Mouse (Mus musculus) stomach, embryonic 14.5 days (tissue): ENCODE measurements around the gene 4930412O13Rik. TPM values are rescaled to one million over a fixed set of nuclear protein-coding genes. Genes with fewer than 3 reads are reported as not detected.

Experiments used
- ATAC-seq: fragments of 200-750 bp; cut with Nextera tagmentation; 2 replicates; pipeline ENCODE4 v1.8.0; 2017; ENCODE audit warnings: low read depth, moderate TSS enrichment; ENCODE audit not compliant: insufficient number of reproducible peaks, insufficient read depth, low FRiP score
- H3K27ac ChIP-seq: fragments of 300-500 bp; sonication (generic); 2 replicates; pipeline ENCODE4 v1.5.1; 2014; ENCODE audit warnings: mild to moderate bottlenecking, low read length, moderate library complexity, mixed read lengths
- H3K27me3 ChIP-seq: fragments of 300-500 bp; sonication (generic); 2 replicates; pipeline ENCODE4 v1.6.1; 2014; ENCODE audit warnings: low read length, control low read depth, mixed read lengths; ENCODE audit not compliant: control insufficient read depth, insufficient read depth
- H3K36me3 ChIP-seq: fragments of 300-500 bp; sonication (generic); 2 replicates; pipeline ENCODE4 v1.6.1; 2014; ENCODE audit warnings: mild to moderate bottlenecking, control low read depth, low read length, moderate library complexity, mixed read lengths; ENCODE audit not compliant: control insufficient read depth, insufficient read depth
- H3K4me1 ChIP-seq: fragments of 300-500 bp; sonication (generic); 2 replicates; pipeline ENCODE4 v1.6.1; 2014; ENCODE audit warnings: low read length, control low read depth, mixed read lengths; ENCODE audit not compliant: control insufficient read depth, insufficient read depth
- H3K4me2 ChIP-seq: fragments of 300-500 bp; sonication (generic); replicated peaks from 2 replicates; pipeline ENCODE4 v1.6.1; 2014; ENCODE audit warnings: low read depth, low read length, control low read depth
- H3K4me3 ChIP-seq: fragments of 300-500 bp; sonication (generic); 2 replicates; pipeline ENCODE4 v1.5.1; 2014; ENCODE audit warnings: low read depth, low read length, control low read depth
- H3K9ac ChIP-seq: fragments of 300-500 bp; sonication (generic); replicated peaks from 2 replicates; pipeline ENCODE4 v1.6.1; 2014; ENCODE audit warnings: low read depth, mild to moderate bottlenecking, control low read depth, low read length, moderate library complexity, mixed read lengths
- H3K9me3 ChIP-seq: fragments of 300-500 bp; sonication (generic); 2 replicates; pipeline ENCODE4 v1.6.1; 2016; ENCODE audit warnings: low read depth, low read length, control low read depth; ENCODE audit not compliant: control insufficient read depth
- WGBS: fragments of 180-500 bp; shearing (Covaris S2); extraction: QIAGEN DNeasy Blood & Tissue Kit; methylation state at CpG from one replicate; pipeline ENCODE4 v1.1.7; 2014; 5-methylcytosine and 5-hydroxymethylcytosine counted together
- polyA plus RNA-seq: library from polyadenylated mRNA; unstranded; fragments of >200 nt; fragmentation: Nextera tagmentation; extraction: Ambion mirVana; gene quantifications from 2 replicates; pipeline ENCODE4 v1.2.1, GENCODE M21; 2014

The 4930412O13Rik gene
- polyA plus RNA-seq = not detected in 2 replicates

GRCm38 (mm10) chr2:9881051-9881591 is at the start of gene 4930412O13Rik:
Gene 4930412O13Rik (plus strand): TSS chr2:9881252.
- WGBS = 1% methylated on average over 34 of the region's 35 CpGs
- no peaks in the 10 kb centered on the region for H3K36me3 ChIP-seq
- H3K27me3 ChIP-seq = peaks cover 30% of the 10 kb centered on the region
- H3K9me3 ChIP-seq = no peaks in the 10 kb centered on the region
- peak within 1 kb of the TSS; percentile 40 for H3K4me2 ChIP-seq
- H3K4me1 ChIP-seq = peaks cover 11% of the 10 kb centered on the region; the same call in 1 of the 2 replicates
- H3K27ac ChIP-seq = no peak within 1 kb of the TSS
- no peak for ATAC-seq
- no peak within 1 kb of the TSS for H3K9ac ChIP-seq
- peak within 1 kb of the TSS; percentile 23 for H3K4me3 ChIP-seq

GRCm38 (mm10) chr2:9833712-9834111 is 47.3 kb upstream of the 4930412O13Rik start:
- 68% methylated on average over 7 of the region's 7 CpGs for WGBS
- Histone ChIP-seq H3K4me3 (no peak overlapping the region), H3K27me3 (no peaks in the 10 kb centered on the region), H3K4me2 (no peak overlapping the region), H3K27ac (no peak overlapping the region), H3K4me1 (no peaks in the 10 kb centered on the region), H3K9ac (no peak overlapping the region), H3K9me3 (no peaks in the 10 kb centered on the region), H3K36me3 (no peaks in the 10 kb centered on the region)
- ATAC-seq = no peak

- H3K27me3 ChIP-seq = no peaks in the 10 kb centered on the region
- H3K36me3 ChIP-seq = no peaks in the 10 kb centered on the region
- H3K4me1 ChIP-seq = no peaks in the 10 kb centered on the region
- no peak overlapping the region for H3K9ac ChIP-seq
- no peak overlapping the region for H3K4me2 ChIP-seq
- H3K9me3 ChIP-seq = no peaks in the 10 kb centered on the region
- no peak overlapping the region for H3K27ac ChIP-seq
- 49% methylated on average over 7 of the region's 7 CpGs for WGBS
- no peak for ATAC-seq
- H3K4me3 ChIP-seq = no peak overlapping the region
Observed at GRCm38 (mm10) chr2:9835195-9835594, 45.9 kb upstream of the 4930412O13Rik start.

GRCm38 (mm10) chr2:9852851-9853576 is 28.0 kb upstream of the 4930412O13Rik start:
- peak; percentile 33; the same call in 1 of the 2 replicates for ATAC-seq
- Histone ChIP-seq H3K27me3 (no peaks in the 10 kb centered on the region), H3K36me3 (no peaks in the 10 kb centered on the region), H3K27ac (no peak overlapping the region), H3K4me1 (no peaks in the 10 kb centered on the region), H3K9ac (no peak overlapping the region), H3K4me2 (no peak overlapping the region), H3K9me3 (no peaks in the 10 kb centered on the region), H3K4me3 (no peak overlapping the region)
- WGBS = 29% methylated on average over 13 of the region's 13 CpGs

GRCm38 (mm10) chr2:9855861-9856260 is 25.2 kb upstream of the 4930412O13Rik start:
- WGBS = 51% methylated on average over 4 of the region's 4 CpGs
- no peaks in the 10 kb centered on the region for H3K27me3 ChIP-seq
- no peak overlapping the region for H3K4me3 ChIP-seq
- no peak overlapping the region for H3K9ac ChIP-seq
- H3K9me3 ChIP-seq = no peaks in the 10 kb centered on the region
- no peak overlapping the region for H3K4me2 ChIP-seq
- no peak overlapping the region for H3K27ac ChIP-seq
- no peaks in the 10 kb centered on the region for H3K4me1 ChIP-seq
- H3K36me3 ChIP-seq = no peaks in the 10 kb centered on the region
- no peak for ATAC-seq

GRCm38 (mm10) chr2:9860698-9861097 is 20.4 kb upstream of the 4930412O13Rik start:
- H3K4me3 ChIP-seq = no peak overlapping the region
- no peaks in the 10 kb centered on the region for H3K27me3 ChIP-seq
- ATAC-seq = no peak
- no peaks in the 10 kb centered on the region for H3K9me3 ChIP-seq
- no peak overlapping the region for H3K4me2 ChIP-seq
- H3K9ac ChIP-seq = no peak overlapping the region
- 80% methylated on average over 5 of the region's 5 CpGs for WGBS
- no peak overlapping the region for H3K27ac ChIP-seq
- H3K36me3 ChIP-seq = no peaks in the 10 kb centered on the region
- H3K4me1 ChIP-seq = no peaks in the 10 kb centered on the region

GRCm38 (mm10) chr2:9867092-9867825 is 13.8 kb upstream of the 4930412O13Rik start:
- H3K27ac ChIP-seq = no peak overlapping the region
- no peaks in the 10 kb centered on the region for H3K36me3 ChIP-seq
- H3K4me2 ChIP-seq = no peak overlapping the region
- no peak for ATAC-seq
- no peak overlapping the region for H3K9ac ChIP-seq
- H3K4me1 ChIP-seq = no peaks in the 10 kb centered on the region
- H3K27me3 ChIP-seq = 0 out of 2 replicates have a peak, but pooled peaks cover 8% of the 10 kb centered on the region
- no peaks in the 10 kb centered on the region for H3K9me3 ChIP-seq
- WGBS = 51% methylated on average over 12 of the region's 12 CpGs
- H3K4me3 ChIP-seq = no peak overlapping the region

- H3K36me3 ChIP-seq = no peaks in the 10 kb centered on the region
- H3K4me3 ChIP-seq = no peak overlapping the region
- peaks cover 30% of the 10 kb centered on the region for H3K27me3 ChIP-seq
- H3K27ac ChIP-seq = no peak overlapping the region
- 38% methylated on average over 4 of the region's 4 CpGs for WGBS
- H3K9me3 ChIP-seq = no peaks in the 10 kb centered on the region
- H3K4me2 ChIP-seq = no peak overlapping the region
- ATAC-seq = peak; percentile 23; the same call in 1 of the 2 replicates
- H3K4me1 ChIP-seq = no peaks in the 10 kb centered on the region
- H3K9ac ChIP-seq = no peak overlapping the region
Observed at GRCm38 (mm10) chr2:9871141-9871716, 9.8 kb upstream of the 4930412O13Rik start.
